Mouse (Mus musculus) heart, embryonic 10.5 days (tissue): ENCODE measurements around the gene Rsph3b. TPM values are rescaled to one million over a fixed set of nuclear protein-coding genes. Genes with fewer than 3 reads are reported as not detected.
A peak's percentile ranks its signal among the peaks of the same experiment; 100 is the strongest.

ENCODE experiments used
- DNase-seq: peaks from one replicate; pipeline ENCODE4 v3.0.0-alpha.2; 2017; ENCODE audit warnings: low spot score
- H3K27ac ChIP-seq: fragments of 300-500 bp; sonication (generic); 2 replicates; pipeline ENCODE4 v1.5.1; 2016; ENCODE audit warnings: mild to moderate bottlenecking
- H3K27me3 ChIP-seq: fragments of 300-500 bp; sonication (generic); 2 replicates; pipeline ENCODE4 v1.6.1; 2016; ENCODE audit warnings: mild to moderate bottlenecking; ENCODE audit not compliant: poor library complexity, insufficient read depth, severe bottlenecking
- H3K36me3 ChIP-seq: fragments of 300-500 bp; sonication (generic); 2 replicates; pipeline ENCODE4 v1.6.1; 2016; ENCODE audit warnings: mild to moderate bottlenecking, moderate library complexity
- H3K4me1 ChIP-seq: fragments of 300-500 bp; sonication (generic); 2 replicates; pipeline ENCODE4 v1.6.1; 2016; ENCODE audit warnings: mild to moderate bottlenecking
- H3K4me3 ChIP-seq: fragments of 300-500 bp; sonication (generic); 2 replicates; pipeline ENCODE4 v1.5.1; 2016; ENCODE audit warnings: mild to moderate bottlenecking, moderate library complexity
- H3K9me3 ChIP-seq: fragments of 300-500 bp; sonication (generic); 2 replicates; pipeline ENCODE4 v1.6.1; 2016; ENCODE audit warnings: mild to moderate bottlenecking, moderate library complexity
- WGBS: fragments of 180-500 bp; shearing (Covaris S2); methylation state at CpG from one replicate; pipeline ENCODE4 v1.1.7; 2016; 5-methylcytosine and 5-hydroxymethylcytosine counted together
- microRNA-seq: library from miRNA; unstranded; fragments of <30 nt; microRNA quantifications from one replicate; pipeline ENCODE4, GENCODE M21; 2017
- polyA plus RNA-seq: library from polyadenylated mRNA; unstranded; fragments of >200 nt; fragmentation: Nextera tagmentation; extraction: Ambion mirVana; gene quantifications from 2 replicates; pipeline ENCODE4 v1.2.1, GENCODE M21; 2016

Gene Rsph3b
- polyA plus RNA-seq, 1 experiment from 2014 or later: 46.2 TPM

DNA sequence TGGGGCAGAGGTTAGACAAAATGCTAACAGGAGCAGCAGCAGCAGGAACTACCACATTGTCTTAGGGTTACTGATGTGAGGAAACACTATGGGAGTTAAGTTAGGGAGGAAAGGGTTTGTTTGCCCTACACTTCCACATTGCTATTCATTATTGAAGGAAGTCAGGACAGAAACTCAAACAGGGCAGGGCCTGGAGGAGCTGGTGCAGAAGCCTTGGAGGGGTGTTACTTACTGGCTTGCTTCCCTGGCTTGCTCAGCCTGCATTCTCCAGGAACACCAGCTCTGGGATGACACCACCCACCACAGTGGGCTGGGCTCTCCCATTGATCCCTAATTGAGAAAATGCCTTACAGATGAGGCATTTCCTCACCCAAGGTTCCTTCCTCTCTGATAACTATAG is 79.7 kb downstream of the Rsph3b start:
- H3K9me3 ChIP-seq: no peaks in the 10 kb centered on the region
- H3K4me3 ChIP-seq: no peak overlapping the region
- H3K27me3 ChIP-seq: peaks cover 21% of the 10 kb centered on the region
- peak; percentile 70 for DNase-seq
- H3K27ac ChIP-seq: no peak overlapping the region
- no peaks in the 10 kb centered on the region for H3K36me3 ChIP-seq
- H3K4me1 ChIP-seq: peaks cover 13% of the 10 kb centered on the region

DNA sequence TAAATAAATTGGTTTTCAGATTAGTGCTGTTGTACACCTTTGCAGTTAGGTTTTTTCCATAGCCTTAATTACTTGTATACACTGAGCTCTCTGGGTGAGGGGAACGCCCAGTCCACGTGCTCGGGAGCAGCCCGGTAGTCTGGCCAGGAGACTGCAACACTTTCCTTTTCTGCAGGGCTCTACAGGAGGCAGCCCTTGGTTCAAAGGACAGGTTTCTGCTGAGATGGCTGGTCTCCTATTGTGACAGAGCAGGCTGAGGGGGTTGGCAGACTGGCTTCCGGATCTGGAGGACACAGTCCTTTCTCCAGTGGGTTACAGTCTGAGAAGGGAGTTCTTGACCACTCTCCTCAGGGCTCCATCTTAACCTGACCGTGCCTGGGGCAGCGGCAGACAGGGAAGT is 80.7 kb downstream of the Rsph3b start:
- Histone ChIP-seq H3K27ac (no peak overlapping the region), H3K4me3 (no peak overlapping the region), H3K4me1 (peaks cover 13% of the 10 kb centered on the region), H3K27me3 (peaks cover 32% of the 10 kb centered on the region), H3K9me3 (no peaks in the 10 kb centered on the region), H3K36me3 (no peaks in the 10 kb centered on the region)
- peak; percentile 53 for DNase-seq
- 21% methylated on average over 7 of the region's 7 CpGs for WGBS

DNA sequence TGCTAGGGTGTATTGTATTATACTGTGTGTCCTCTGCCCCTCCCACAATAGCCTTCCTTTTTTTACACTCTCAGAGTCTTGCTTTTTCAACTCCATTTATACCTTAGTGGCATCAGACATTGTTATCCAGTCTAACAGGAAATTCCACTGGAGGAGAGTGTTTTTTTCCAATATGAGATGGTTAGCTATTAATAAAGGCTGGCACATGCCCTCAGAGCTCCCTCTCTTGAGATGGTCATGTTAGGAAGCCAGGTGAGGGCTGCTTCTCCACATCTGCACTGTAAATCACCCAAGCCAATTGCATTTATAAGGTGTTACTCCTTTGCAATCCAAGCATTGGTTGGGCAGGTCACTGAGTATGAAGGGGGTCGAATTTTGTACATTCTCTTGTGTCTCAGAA is 81.9 kb downstream of the Rsph3b start:
- 68% methylated on average over 1 of the region's 1 CpGs for WGBS
- Histone ChIP-seq H3K36me3 (no peaks in the 10 kb centered on the region), H3K4me1 (peaks cover 14% of the 10 kb centered on the region), H3K4me3 (no peak overlapping the region), H3K27ac (no peak overlapping the region), H3K27me3 (peaks cover 41% of the 10 kb centered on the region), H3K9me3 (no peaks in the 10 kb centered on the region)
- no peak for DNase-seq

GRCm38 (mm10) chr17:6865580-6865979 is 82.9 kb downstream of the Rsph3b start:
- Histone ChIP-seq H3K36me3 (no peaks in the 10 kb centered on the region), H3K4me1 (peaks cover 22% of the 10 kb centered on the region), H3K9me3 (no peaks in the 10 kb centered on the region), H3K4me3 (no peak overlapping the region), H3K27ac (no peak overlapping the region), H3K27me3 (peaks cover 48% of the 10 kb centered on the region)
- DNase-seq: no peak
- 66% methylated on average over 5 of the region's 5 CpGs for WGBS

- WGBS: 19% methylated on average over 13 of the region's 13 CpGs
- Histone ChIP-seq H3K27me3 (peaks cover 54% of the 10 kb centered on the region), H3K4me3 (no peak overlapping the region), H3K9me3 (no peaks in the 10 kb centered on the region), H3K36me3 (no peaks in the 10 kb centered on the region), H3K27ac (no peak overlapping the region), H3K4me1 (peaks cover 24% of the 10 kb centered on the region)
- DNase-seq: no peak
These were observed 83.6 kb downstream of the Rsph3b start for GRCm38 (mm10) chr17:6864869-6865268.

GRCm38 (mm10) chr17:6863521-6863920 is 85.0 kb downstream of the Rsph3b start:
- Histone ChIP-seq H3K36me3 (no peaks in the 10 kb centered on the region), H3K4me1 (peaks cover 21% of the 10 kb centered on the region), H3K4me3 (no peak overlapping the region), H3K9me3 (no peaks in the 10 kb centered on the region), H3K27ac (no peak overlapping the region), H3K27me3 (peaks cover 61% of the 10 kb centered on the region)
- DNase-seq: no peak
- WGBS: 71% methylated on average over 6 of the region's 6 CpGs

DNA sequence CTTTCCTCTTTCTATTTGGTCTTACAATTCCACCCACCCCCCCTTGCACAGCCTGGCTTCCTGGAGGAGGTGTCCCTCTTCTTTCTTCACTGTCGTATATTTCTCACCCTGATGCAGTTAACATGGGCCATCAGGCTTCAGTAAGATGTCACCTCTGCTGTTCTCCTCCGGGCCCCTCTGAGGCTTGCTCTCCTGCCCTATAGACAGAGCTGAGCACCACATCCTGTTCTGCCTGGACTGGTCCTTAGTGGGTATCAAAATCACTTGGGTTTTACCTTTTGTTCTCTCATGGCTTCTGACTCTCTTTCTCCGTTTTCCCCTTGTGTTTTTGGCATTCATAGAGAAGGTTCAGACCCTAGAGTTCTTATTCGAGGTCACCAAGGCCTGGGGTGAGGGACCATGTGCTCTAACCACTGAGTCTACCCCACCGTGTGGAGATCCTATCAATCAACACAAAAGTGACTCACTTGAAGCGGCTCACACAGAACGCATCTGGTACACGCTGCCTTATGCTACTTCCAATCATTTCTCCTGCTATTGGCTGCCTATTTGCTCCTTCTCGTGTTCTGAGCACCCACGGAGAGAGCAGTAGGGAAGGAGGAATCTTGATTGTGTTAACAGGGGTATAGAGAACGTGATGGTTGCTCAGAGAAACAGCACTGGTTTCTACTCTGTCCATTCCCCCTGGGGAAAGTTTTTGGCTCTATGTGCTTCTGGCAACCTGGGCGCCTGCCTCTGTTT is 86.3 kb downstream of the Rsph3b start:
- Histone ChIP-seq H3K4me3 (peak overlapping the region; percentile 52), H3K4me1 (peaks cover 21% of the 10 kb centered on the region), H3K27me3 (peaks cover 60% of the 10 kb centered on the region), H3K9me3 (no peaks in the 10 kb centered on the region), H3K27ac (peak overlapping the region; percentile 76), H3K36me3 (no peaks in the 10 kb centered on the region)
- no peak for DNase-seq
- 48% methylated on average over 12 of the region's 12 CpGs for WGBS

- H3K27ac ChIP-seq: peak overlapping the region; percentile 76
- no peaks in the 10 kb centered on the region for H3K9me3 ChIP-seq
- peaks cover 58% of the 10 kb centered on the region for H3K27me3 ChIP-seq
- peaks cover 18% of the 10 kb centered on the region for H3K4me1 ChIP-seq
- H3K4me3 ChIP-seq: peak overlapping the region; percentile 52
- DNase-seq: no peak
- 3% methylated on average over 28 of the region's 28 CpGs for WGBS
- no peaks in the 10 kb centered on the region for H3K36me3 ChIP-seq
These were observed 87.1 kb downstream of the Rsph3b start for GRCm38 (mm10) chr17:6861181-6862039.

DNA sequence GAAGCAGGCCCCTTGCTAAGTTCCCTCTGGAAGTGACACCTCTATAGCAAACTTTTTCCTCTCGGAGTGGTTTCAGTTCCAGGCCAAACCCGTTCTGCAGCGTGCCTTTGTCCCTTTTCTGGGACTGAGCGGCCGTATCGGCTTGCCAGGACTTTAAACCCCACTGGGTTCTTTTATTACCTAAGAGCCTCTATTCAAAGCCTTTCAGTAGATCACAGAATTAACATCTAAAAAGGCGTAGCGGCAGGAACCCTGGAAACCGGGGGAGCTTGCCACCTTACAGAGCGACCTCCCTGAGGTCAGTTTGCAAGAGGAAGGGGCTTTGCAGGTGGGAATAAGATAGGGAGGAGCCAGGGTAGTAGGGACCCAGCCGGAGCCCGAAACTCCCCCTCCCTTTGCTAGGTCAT is 88.0 kb downstream of the Rsph3b start:
- 15% methylated on average over 12 of the region's 12 CpGs for WGBS
- Histone ChIP-seq H3K27ac (no peak overlapping the region), H3K27me3 (peaks cover 51% of the 10 kb centered on the region), H3K36me3 (no peaks in the 10 kb centered on the region), H3K4me1 (peaks cover 18% of the 10 kb centered on the region), H3K9me3 (no peaks in the 10 kb centered on the region), H3K4me3 (no peak overlapping the region)
- DNase-seq: no peak

GRCm38 (mm10) chr17:6860067-6860466 is 88.4 kb downstream of the Rsph3b start:
- peaks cover 18% of the 10 kb centered on the region for H3K4me1 ChIP-seq
- H3K27ac ChIP-seq: no peak overlapping the region
- H3K27me3 ChIP-seq: peaks cover 47% of the 10 kb centered on the region
- no peak overlapping the region for H3K4me3 ChIP-seq
- 34% methylated on average over 4 of the region's 4 CpGs for WGBS
- H3K36me3 ChIP-seq: no peaks in the 10 kb centered on the region
- no peaks in the 10 kb centered on the region for H3K9me3 ChIP-seq
- no peak for DNase-seq

Small RNAs within 50 kb of the gene (microRNA-seq; reads per million reads assigned to microRNA genes)
- gene Mir692-1: not detected

Other genes starting within 250 kb of the Rsph3b start
- 121 and 125 TPM in 2 replicates for gene Ezr, start 165.9 kb downstream of the Rsph3b start, polyA plus RNA-seq
- gene Tagap1, start 12.5 kb upstream of the Rsph3b start, polyA plus RNA-seq: 31.0 and 41.8 TPM in 2 replicates
- 205 and 238 TPM in 2 replicates for gene Rnaset2b, start 22.0 kb upstream of the Rsph3b start, polyA plus RNA-seq
- gene Gm49721, start 30.2 kb upstream of the Rsph3b start, polyA plus RNA-seq: 0.10 and 0.16 TPM in 2 replicates
- gene Gm1604a, start 76.9 kb upstream of the Rsph3b start, polyA plus RNA-seq: not detected in 2 replicates
- 50.1 and 70.3 TPM in 2 replicates for gene Rps6ka2, start 221.4 kb upstream of the Rsph3b start, polyA plus RNA-seq